Mouse (Mus musculus) megakaryocyte, embryonic 14.5 days (primary cell): ENCODE measurements around the gene Mrgprg.

Source experiments
- FLI1 ChIP-seq: IDR thresholded peaks from 2 replicates; pipeline ENCODE4 v1.6.1; 2012; ENCODE audit warnings: low read length, inconsistent platforms, mixed read lengths
- GATA1 ChIP-seq: IDR thresholded peaks from 3 replicates; pipeline ENCODE4 v1.6.1; 2012; ENCODE audit warnings: mixed read lengths, low read length, inconsistent platforms, borderline replicate concordance

DNA sequence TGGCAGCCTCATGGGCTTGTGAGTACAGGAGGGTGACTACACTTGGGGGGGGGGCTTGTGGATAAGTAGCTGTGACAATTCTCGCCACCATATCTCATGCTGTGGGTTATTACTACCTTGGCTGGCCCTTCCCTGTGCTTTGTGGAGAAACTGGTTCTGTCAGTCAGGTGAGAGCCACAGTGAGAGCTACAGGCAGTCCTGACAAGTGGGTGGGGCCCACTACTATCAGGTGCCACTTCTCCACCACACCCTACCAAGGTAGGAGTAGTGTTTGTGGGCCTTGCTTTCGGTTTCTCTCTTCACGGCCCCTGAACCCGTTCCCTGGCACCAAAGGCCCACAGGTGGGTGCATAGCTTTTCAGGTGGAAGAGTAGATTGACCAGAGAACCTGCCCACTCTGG lies 43.0 kb downstream of the Mrgprg start:
- no peak for TF ChIP-seq GATA1
- TF ChIP-seq FLI1 = no peak
